Mouse (Mus musculus) brain, adult 2 months (tissue): ENCODE data around the gene Magee1.
"Not testable (repeated sequence)": the region's sequence is repeated elsewhere in the genome, so short reads cannot be mapped to it uniquely, and the experiment has no call there.

Experiments
- DNase-seq: peaks from one replicate; pipeline ENCODE4 v3.0.0; 2011; ENCODE audit warnings: low read depth, low spot score

Magee1 gene

DNA sequence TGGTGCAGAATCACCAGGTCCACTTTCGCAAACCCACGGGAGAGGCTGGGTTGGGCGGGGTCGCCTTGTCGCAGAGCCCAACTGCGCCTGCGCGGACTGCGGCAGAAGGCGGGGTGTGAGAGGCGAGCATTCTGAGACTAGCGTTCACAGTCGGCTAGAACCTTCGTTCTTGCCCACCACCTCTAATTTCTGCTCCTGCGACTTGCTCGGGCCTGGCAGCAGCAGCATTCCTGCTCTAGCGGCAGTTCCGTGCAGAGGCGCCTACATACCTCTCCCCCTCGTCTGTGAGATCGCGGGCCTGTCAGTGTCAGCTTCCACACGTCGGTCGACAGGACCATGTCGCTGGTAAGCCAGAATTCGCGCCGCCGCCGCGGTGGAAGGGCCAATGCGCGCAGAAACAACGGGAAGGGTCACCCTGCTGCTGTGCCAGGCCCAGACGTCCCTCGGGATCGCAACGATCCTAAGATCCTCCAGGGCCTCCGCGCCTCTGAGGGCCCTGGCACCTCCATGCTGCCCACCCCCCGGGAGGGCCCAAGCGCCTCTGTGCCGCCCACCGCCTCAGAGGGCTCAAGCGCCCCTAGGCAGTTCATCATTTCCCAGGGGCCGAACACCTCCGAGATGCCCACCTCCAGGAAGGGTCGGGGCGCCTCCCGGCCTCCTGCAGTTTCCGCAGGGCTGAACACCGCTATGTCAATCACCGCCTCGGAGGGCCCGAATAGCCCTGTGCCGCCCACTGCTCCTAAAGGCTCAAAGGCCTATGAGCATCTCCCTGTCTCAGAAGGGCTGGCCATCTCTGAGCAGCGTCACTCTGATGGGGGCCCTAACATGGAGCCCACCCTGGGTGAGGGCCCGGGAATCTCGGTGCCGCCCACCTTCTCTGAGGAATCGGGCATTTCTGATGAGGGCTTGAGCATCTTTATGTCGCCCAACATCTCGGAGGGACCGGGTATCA lies at the start of gene Magee1:
Gene Magee1 (plus strand): TSS at position 104 of the 952 bp plus-strand sequence.
- peak; percentile 94 for DNase-seq

DNA sequence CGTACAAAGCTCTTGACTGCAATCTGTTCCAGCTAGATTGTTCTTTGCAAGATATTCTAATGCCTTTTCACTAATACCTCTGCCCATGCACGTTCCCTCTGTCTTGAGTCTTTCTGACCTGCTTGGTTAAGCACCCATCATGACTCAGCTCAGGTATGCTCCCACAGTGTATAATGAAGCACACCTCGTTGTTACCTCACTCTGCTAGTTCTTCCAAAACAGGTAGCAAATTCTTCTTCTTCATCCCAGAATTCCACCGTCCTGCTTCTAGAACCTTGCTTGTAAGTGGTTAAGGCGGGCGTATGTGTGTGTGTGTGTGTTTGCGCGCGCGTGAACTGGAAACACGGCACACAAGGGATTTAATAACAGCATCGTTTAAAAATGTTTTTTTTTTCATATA lies 41.0 kb upstream of the Magee1 start:
- DNase-seq, result no peak

DNA sequence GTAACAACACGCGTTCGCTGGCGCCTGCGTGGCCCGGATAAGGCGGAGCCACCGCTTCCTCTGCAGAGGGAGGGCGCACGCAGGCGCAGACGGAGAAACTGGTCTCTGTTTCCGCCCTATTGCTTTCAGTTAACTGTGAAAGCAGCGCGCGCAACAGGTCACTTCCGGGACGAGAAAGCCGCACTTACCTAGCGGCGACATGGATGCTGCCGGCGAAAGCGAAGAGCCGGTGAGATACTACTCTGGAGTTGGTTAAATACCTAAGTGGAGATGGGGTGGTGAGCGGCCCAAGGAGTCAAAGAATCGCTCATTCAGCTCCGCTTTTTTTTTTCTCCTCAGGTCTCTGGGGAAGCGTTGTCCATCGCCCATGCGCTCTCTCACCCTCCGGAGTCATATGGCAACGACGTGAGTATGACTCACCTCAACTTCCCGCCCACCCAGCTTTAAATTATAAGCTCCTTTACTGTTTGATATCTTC lies 40.5 kb upstream of the Magee1 start, which contains the start of gene Pbdc1:
Gene Pbdc1 (plus strand): TSS at position 142 of the 478 bp plus-strand sequence.
- DNase-seq, result peak; percentile 96

DNA sequence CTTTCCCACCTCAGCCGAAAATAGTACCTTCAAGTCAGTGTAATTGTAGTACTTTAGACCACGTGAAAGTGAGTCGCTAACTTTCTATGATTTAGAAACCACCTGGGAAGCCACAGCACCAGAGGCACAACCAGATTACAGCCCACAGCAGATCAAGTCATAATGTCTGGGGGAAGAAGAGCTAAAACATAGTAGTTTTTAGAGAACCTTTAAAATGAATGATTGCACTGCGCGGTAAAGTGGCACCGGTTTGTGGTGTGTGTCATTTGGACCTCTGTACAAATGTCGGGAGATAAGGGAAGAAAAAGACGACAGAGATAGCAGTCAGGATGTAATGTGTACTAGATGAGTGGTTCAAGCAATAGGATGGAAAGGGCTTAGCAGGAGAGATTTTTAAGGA lies 40.1 kb upstream of the Magee1 start:
- no peak for DNase-seq

DNA sequence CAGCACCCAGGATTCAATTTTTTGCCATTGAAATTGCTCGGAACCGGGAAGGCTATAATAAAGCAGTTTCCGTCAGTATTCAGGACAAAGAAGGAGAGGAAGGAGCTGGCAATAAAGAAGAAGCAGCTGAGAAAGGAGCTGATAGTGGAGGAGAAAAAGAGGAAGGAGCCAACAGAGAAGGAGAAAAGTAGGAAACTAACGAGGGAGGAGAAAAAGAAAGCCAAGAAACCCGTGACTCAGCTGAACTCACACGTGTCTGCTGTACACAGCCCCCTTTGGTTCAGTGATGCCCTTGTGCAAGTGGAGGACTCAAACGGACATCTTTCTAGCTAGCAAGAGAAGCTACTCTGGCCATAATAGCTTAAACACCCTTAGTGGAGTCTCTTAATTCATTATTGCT lies 37.2 kb upstream of the Magee1 start:
- not testable (repeated sequence) for DNase-seq

DNA sequence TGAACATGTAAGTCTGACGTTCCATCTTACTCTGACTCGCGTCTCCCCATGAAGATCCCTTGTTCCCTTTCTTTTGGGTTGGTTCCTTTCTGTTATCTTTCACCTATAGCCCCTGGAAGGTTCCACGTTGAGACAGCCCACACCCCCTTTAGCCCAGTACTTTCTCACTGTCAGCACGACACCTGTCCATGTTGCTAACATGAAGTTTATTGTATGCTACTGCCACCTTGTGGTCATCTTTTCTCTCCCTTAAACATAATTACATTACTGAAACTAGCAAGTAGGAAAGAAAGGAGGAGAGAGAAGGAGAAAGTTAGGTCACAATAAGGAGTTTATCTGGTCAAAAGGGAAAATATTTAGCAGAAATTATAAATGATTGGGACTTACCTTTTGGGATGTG lies 16.0 kb upstream of the Magee1 start:
- DNase-seq, result peak; percentile 53

DNA sequence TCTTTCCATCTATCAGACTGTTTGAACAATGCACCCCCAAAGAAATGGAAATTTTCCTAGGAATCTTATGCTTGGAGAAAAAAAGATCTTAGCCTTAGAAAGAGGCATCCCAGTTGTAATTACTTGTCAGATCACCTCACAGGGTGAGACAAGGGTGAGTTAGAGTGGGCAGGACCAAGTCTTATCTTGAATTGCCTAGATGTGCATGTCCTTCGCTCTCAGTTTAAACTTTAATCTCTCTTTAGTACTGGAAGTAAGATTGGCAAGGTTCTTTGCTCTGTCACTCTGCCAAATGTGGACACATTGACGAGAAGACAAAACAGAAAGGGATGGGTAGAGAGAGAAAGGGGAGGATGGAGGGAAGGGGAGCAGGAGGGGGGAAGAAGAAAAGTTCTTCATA lies 5.2 kb upstream of the Magee1 start:
- no peak for DNase-seq

DNA sequence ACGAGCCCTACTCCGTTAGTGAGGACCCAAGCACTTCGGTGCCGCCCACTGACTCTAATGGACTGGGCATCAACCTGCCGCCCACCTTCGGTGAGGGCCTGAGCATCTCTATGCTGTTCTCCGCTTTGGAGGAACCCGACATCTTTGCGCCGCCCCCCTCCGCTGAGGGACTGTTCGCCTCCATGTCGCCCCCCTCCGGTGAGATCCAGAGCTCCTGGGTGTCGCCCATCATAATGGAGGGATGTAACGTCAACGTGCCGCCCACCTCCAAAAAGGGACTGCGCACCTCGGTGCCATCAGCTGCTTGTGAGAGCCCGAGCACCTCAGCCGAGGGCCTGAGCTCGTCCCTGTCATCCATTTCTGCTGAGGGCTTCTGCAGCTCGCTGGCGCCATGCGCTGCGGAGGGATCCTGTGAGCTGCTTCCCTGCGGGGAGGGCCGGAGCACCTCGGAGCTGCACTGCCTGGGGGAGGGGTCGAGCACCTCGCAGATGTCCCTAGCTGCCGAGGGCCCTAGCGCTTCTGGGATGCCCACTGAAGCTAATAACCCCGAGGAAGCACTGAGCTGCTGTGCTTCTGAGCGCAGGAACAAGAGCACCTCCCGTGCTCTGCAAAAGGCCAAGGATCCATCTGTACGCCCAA lies 1.2 kb downstream of the Magee1 start:
- peak; percentile 89 for DNase-seq

DNA sequence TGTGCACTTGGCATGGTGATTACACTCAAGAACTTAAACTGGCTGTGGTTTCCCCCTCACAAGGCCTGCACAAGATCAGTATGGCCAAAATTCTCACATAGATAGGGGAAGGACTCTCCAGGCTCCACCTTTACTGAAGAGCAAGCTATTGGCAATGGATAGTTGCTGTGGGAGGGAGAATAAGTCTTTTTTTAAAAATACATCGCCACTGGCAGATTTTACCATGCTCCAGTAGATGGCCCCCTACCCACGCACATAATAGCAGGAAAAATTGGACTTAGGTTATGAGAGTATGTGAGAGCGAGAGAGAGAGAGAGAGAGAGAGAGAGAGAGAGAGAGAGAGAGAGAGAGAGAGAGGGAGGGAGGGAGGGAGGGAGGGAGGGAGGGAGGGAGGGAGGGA lies 4.7 kb downstream of the Magee1 start:
- DNase-seq, result peak; percentile 43

DNA sequence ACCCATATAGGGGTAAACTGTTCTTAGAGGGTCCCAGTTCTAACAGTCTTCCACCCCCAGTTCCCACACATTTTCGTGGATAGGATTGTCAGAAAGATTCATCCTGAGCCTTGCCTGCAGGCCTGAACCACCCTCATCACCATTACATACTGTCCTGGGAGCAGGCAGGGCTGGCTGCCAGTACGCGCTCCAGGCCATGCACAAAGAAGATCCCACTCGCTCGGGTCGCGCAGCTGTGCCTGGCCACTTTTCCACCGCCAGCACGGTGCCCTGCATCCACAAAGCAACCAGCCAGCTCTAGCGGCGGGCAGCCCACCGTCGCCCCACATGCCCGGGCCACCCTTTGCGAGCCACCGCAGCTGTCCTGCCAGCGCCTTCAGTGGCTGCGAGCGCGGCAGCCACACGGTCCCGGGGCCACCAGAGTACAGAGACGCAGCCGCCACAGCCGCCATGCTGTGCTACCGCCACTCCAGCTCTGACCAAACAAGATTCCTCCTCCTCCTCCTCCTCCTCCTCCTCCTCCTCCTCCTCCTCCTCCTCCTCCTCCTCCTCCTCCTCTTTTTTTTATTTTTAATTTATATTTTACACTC lies 31.8 kb downstream of the Magee1 start:
- peak; percentile 2 for DNase-seq

DNA sequence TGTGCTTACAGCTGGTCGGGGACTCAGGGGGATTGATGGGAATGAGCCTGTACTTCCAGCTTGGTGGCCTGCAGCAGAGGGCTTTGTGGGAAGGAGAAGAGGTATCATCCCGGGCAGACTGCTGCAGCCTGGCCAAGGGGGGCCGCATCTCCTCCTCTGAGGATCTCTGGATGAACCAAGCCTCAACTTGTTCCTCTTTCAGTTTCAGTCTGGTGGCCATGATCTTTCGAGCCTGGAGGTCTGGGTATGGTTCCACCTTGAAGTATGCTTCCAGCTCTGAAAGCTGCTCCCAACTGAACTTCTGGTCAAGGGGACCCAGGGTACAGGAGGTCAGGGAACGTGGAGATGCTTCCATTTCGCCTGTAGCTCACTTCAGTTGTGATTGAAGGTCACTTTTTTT lies 44.8 kb downstream of the Magee1 start:
- DNase-seq, result not testable (repeated sequence)

DNA sequence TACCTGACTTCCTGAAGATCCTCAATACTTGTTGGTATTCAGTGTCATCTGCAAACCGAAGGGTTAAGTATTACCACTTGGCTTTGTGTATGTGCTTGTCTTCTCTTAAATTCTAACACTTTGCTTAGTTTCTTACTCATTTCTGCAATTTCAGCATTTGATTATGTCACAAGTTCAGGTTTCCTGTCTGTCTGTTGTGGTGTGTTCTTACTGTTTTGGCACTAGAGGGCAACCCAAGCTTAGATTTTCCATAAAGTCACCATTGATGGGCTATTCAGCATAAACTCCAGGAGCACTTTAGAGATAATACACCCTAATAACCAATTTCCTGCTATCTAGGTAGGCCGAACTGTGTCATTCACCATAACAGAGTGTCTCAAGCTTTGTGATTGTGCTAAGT lies 47.0 kb downstream of the Magee1 start:
- DNase-seq, result peak; percentile 17
